Mouse (Mus musculus) brain, embryonic 18.5 days (tissue): ENCODE measurements at regions not wholly inside any gene's neighbourhood (a gene's known extent, or its start where the extent isn't known, plus 50 kb on each side); places are given as distances from the start of the nearest gene placed in this dataset.

ENCODE experiments used
- DNase-seq: peaks from one replicate; pipeline ENCODE4 v3.0.0-alpha.2; 2012; ENCODE audit warnings: low read depth, low spot score

GRCm38 (mm10) chr4:142775023-142775422, 437.8 kb downstream of the Prdm2 start:
- DNase-seq = no peak

DNA sequence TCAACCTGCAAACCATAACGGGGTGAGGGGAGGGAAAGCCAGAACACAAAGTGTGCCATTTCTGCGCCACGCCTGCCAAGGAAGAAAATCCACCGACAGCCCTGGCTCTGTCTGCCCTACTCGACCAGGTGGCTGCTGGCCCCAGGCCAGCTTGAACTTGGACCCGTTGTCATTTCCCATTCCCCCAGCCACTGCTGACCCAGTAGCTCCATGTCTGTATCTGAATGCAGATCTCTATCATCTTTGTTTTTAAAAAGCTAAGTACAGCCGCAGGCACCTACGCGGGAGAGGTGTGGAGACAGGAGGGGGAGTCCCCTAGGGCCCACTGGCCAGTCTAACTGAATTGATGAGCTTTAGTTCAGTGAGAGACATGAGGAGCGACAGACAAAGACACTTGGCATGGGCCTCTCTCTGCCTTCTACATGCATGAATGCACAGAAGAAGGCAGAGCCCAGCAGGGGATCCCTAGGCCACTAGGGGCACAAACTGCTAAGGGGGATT, 439.1 kb downstream of the Prdm2 start:
- no peak for DNase-seq

DNA sequence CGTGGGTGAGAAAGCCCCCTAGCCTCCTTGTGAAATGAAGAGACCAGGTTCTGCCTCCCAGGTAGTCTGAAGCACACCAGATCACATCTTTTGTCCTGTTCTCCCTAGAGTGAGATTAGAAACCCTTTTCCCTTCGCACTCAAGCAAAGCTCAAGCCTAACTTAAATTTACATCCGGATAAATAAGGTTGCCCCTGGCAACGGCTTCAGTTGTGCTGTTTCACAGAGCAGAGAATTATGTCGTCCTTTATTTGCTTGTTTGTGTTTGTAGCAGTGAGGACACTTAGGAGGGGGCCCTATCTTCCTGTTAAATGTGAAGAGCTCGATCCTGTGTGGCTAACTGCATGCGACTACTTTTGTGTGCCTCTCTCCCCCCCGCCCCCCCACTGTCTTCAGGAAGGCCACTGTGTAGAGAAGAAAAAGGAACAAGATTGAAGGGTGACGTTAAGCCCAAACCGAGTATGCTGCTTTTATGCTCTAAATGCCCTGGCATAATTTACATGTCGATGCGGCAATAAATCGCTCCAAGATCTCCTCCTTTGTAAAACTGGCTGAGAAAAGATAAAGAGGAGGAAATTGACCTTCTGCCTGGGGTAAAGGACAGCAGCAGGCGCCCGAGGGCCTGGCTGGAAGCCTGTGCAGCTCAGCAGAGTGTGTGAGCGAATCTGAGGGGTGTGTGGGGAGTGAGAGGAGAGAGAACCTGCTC, 439.9 kb downstream of the Prdm2 start:
- DNase-seq = no peak

DNA sequence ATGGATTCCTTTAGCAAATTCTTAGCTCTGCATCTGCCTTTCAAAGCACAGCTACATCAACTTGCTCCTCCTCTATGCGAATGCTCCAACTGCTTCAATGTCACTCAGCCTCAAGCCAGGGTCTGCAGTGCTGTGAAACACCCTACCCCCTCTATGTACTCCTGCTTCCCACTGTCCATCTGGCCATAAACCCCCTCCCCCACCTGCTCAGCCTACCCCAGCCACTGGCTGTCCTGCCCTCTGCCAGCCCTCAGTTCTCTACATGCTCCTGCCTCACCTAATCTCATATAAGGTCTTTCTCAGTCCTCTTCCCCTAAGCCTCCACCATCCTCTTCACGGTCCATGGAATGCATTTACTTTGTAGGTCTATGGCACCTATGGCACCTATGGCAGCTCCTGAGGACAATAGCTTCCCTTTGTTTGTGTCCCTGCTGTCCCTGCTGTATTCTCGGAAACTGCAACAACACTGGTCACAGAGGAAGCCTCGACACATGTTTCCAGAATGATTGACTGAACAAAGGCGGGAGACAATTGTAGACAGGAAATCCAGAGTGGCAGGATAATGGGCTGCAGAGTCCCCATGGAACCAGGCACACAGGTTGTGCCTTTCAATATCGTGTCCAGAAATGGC, 441.2 kb downstream of the Prdm2 start:
- no peak for DNase-seq

DNA sequence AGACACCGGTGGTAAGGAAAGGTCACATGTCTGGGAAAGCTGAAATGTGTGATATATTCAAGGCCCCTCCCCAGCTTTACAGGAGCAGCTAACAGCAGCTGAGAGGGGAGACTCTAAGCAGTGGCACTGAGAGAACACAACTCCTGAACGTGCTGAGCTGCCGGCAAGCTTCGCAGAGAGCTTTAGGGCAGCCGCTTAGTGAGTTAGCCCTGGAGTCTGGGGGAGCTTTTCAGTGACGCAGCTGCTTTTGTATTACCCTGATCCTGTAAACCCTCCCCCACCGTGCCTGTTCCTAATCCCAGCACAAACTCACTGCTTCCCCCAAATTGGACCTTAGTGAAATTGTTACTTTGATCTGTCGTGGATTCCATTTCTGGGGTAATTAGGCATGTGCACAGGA, 442.6 kb downstream of the Prdm2 start:
- no peak for DNase-seq

DNA sequence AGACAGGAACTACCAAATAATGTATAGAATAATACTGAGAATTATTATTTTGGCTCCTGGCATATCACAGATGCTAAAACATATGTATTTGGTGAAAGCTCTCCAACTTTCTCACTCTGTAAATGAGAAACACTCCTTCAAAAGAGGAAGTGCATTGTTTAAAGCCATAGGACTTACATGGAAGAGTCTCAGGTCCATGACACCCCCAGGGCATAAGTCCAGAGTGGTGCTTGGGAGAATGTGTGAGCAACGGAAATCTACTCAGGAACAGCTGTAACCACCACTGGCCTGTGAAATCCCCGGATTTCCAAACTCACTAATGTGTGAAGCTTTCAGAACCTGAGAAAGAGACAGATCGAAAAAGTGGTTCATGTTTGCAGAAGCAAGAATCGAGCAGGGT, 445.1 kb downstream of the Prdm2 start:
- DNase-seq = no peak

DNA sequence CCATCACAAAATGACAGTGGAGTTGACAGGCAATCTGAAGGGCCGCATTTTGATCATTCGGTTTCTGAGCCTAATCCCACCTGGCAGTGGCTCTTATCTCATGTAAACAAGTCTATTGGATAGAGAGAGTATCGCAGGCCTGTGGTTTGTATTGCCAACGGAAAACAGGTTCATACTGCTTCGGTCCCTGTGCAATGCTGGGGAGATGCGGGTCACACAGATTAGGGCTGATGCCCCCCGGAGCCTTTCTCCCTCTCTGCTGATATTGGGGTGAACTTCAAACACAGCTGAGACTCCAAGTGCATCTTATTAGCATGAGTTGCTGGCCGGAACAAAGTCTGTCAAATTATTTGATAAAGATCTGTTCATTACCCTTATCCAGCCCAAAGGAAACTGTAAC, 451.2 kb downstream of the Prdm2 start:
- no peak for DNase-seq

- DNase-seq = no peak
These were observed 454.7 kb downstream of the Prdm2 start for GRCm38 (mm10) chr4:142758102-142758501.

- DNase-seq = no peak
These were observed 456.5 kb downstream of the Prdm2 start for GRCm38 (mm10) chr4:142756332-142756731.

- DNase-seq = no peak
These were observed 462.9 kb downstream of the Prdm2 start for GRCm38 (mm10) chr4:142749918-142750317.

- no peak for DNase-seq
These were observed 484.3 kb upstream of the Kazn start for GRCm38 (mm10) chr4:142723554-142723907.

DNA sequence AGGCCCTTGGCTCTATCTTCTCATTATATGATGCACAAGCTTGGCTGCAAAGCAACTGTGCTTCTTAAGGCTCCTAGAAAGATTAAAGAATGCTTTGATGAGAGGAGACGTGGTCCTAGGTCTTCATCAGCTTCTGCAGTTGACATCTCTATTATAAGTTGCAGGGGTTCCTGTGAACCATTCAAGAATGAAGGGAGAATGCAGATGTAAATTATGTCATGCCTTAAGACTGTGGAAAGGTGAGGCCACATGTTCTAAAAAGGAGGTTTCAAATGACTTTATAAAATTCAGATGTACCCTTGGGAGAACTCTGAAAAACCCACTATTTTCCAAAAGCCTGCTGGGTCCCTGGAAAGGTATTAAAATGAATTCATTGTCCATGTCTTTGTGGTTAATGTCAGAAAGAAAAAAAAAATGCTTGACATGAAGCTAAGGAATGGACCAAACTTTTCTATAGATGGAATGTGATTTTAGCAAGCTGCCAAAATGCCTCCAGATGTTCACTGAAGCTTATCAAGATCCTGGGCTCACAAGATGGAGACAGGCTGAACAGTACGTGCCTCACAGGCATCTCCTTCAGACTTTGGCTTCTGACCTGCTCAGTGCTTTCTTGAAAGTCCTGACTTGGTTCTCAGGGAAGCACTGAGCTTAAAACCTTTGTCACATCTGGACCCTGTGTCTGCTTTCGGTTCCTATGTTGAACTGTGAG, 483.8 kb upstream of the Kazn start:
- DNase-seq = no peak

GRCm38 (mm10) chr4:142701606-142702005, 462.4 kb upstream of the Kazn start:
- DNase-seq = no peak

- no peak for DNase-seq
These were observed 455.7 kb upstream of the Kazn start for GRCm38 (mm10) chr4:142694926-142695325.

DNA sequence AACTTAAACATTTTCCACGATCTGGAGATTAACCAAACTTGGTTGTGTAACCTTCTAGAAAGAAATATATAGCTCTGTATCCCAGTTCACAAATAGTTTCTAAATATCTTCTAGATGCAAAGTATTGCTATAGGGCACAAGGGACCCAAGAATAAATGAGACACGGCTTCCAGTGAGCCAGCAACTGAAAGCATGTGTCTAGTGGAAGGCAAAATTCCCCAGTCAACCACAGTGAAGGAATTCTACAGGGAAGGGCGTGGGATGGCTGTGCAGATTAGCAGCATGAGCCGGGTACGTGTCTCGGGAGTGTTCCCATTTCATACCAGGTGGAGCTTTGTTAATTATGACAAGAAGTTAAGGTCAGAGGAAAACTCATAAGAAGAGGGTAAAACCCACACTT, 449.0 kb upstream of the Kazn start:
- no peak for DNase-seq

- DNase-seq = no peak
These were observed 438.2 kb upstream of the Kazn start for GRCm38 (mm10) chr4:142677426-142677825.

GRCm38 (mm10) chr4:142674641-142675465, 435.7 kb upstream of the Kazn start:
- no peak for DNase-seq

GRCm38 (mm10) chr4:142671872-142672458, 432.8 kb upstream of the Kazn start:
- DNase-seq = no peak

DNA sequence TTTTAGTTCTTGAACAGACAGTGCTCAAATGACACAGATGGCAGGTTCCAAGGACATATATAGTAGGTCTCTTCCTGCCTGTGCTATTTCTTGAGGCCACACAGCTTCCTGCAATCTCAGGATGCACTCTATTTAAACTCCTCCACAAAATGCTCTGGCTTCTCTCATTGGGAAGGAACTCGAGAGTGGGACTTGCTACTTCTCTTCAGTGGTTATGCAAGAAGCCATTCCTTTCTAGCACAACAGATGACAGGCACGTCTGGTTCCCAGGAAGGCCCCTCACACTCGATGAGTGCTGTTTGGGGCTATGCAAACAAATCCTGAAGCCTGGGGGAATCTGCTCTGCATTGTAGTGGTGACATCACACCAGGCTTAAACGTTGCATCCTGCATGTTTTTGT, 425.6 kb upstream of the Kazn start:
- DNase-seq = no peak

- DNase-seq = no peak
These were observed 419.0 kb upstream of the Kazn start for GRCm38 (mm10) chr4:142658156-142658555.

GRCm38 (mm10) chr4:142641069-142641468, 401.9 kb upstream of the Kazn start:
- DNase-seq = no peak

DNA sequence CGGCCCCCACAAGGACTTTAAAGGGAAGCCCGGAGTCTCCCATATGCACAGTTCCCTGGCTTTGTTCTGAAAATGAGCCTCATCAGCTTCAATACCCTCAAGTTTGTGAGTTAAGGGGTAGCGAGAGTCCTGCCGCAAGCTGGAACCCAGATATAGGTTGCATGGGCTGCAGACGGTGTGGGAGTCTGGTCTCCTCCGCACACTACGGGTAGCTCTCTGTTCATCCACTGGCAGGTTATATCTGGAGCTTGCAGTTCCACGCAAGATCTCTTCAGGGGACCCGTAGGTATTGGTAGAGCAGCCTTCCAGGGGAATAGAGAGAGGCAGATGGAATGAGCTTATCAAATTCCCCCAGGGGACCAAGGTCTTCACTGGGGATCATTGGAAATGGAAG, 400.1 kb upstream of the Kazn start:
- DNase-seq = no peak
